Mouse (Mus musculus) T-helper 2 cell (primary cell): ENCODE results near the gene Krtap5-3.
"Not testable (repeated sequence)": the region's sequence is repeated elsewhere in the genome, so short reads cannot be mapped to it uniquely, and the experiment has no call there.

Source experiments
- in situ Hi-C: fragments of 300-600 bp; cut with MboI, MseI; formaldehyde crosslinking; loops from one replicate; pipeline ENCODE4 v1.15.1; 2025; ENCODE audit warnings: high pct_unique_total_duplicates

Krtap5-3 gene

GRCm38 (mm10) chr7:142201064-142201463, at the start of gene Krtap5-3:
TSS of gene Krtap5-3 (plus strand) at chr7:142201364.
- in situ Hi-C loops: no loop called here

- in situ Hi-C loops: no loop called here
Observed at GRCm38 (mm10) chr7:142152191-142152590, 49.0 kb upstream of the Krtap5-3 start.

- in situ Hi-C loops: no loop called here
Observed at GRCm38 (mm10) chr7:142155308-142155707, 45.9 kb upstream of the Krtap5-3 start.

- in situ Hi-C loops: not testable (repeated sequence)
Observed at GRCm38 (mm10) chr7:142157013-142157412, 44.2 kb upstream of the Krtap5-3 start, which contains the start of gene Gm29735. TSS of gene Gm29735 (minus strand) at chr7:142157113.

GRCm38 (mm10) chr7:142159366-142159765, 41.8 kb upstream of the Krtap5-3 start:
- in situ Hi-C loops: no loop called here

- in situ Hi-C loops: loop anchor here (10.0 kb wide), 1 partner anchor 291 kb away; no protein-coding TSS in a partner anchor
Observed at GRCm38 (mm10) chr7:142165639-142166038, 35.5 kb upstream of the Krtap5-3 start, which contains the start of gene Gm4553. TSS of gene Gm4553 (minus strand) at chr7:142165739.

- in situ Hi-C loops: loop anchor here (10.0 kb wide), 1 partner anchor 295 kb away; no protein-coding TSS in a partner anchor
Observed at GRCm38 (mm10) chr7:142169836-142170235, 31.3 kb upstream of the Krtap5-3 start.

- in situ Hi-C loops: not testable (repeated sequence)
Observed at GRCm38 (mm10) chr7:142175905-142176304, 25.3 kb upstream of the Krtap5-3 start, which contains the start of gene Krtap5-2. TSS of gene Krtap5-2 (minus strand) at chr7:142176005.

GRCm38 (mm10) chr7:142178685-142179084, 22.5 kb upstream of the Krtap5-3 start:
- in situ Hi-C loops: no loop called here

- in situ Hi-C loops: no loop called here
Observed at GRCm38 (mm10) chr7:142181021-142181420, 20.1 kb upstream of the Krtap5-3 start.

- in situ Hi-C loops: no loop called here
Observed at GRCm38 (mm10) chr7:142188156-142188555, 13.0 kb upstream of the Krtap5-3 start.

GRCm38 (mm10) chr7:142190289-142190688, 10.9 kb upstream of the Krtap5-3 start, which contains the start of gene Gm10153:
TSS of gene Gm10153 (minus strand) at chr7:142190389.
- in situ Hi-C loops: no loop called here

- in situ Hi-C loops: no loop called here
Observed at GRCm38 (mm10) chr7:142198748-142199147, 2.4 kb upstream of the Krtap5-3 start.

GRCm38 (mm10) chr7:142205488-142205887, 4.3 kb downstream of the Krtap5-3 start:
- in situ Hi-C loops: no loop called here

- in situ Hi-C loops: not testable (repeated sequence)
Observed at GRCm38 (mm10) chr7:142206891-142207290, 5.7 kb downstream of the Krtap5-3 start.

GRCm38 (mm10) chr7:142211559-142211958, 10.4 kb downstream of the Krtap5-3 start, which contains the start of gene Gm7579:
TSS of gene Gm7579 (plus strand) at chr7:142211859.
- in situ Hi-C loops: no loop called here

- in situ Hi-C loops: not testable (repeated sequence)
Observed at GRCm38 (mm10) chr7:142212136-142212535, 11.0 kb downstream of the Krtap5-3 start.

GRCm38 (mm10) chr7:142224518-142224917, 23.4 kb downstream of the Krtap5-3 start:
- in situ Hi-C loops: no loop called here

GRCm38 (mm10) chr7:142229871-142230270, 28.7 kb downstream of the Krtap5-3 start, which contains the start of gene Krtap5-5:
TSS of gene Krtap5-5 (minus strand) at chr7:142229971.
- in situ Hi-C loops: not testable (repeated sequence)

- in situ Hi-C loops: no loop called here
Observed at GRCm38 (mm10) chr7:142231540-142231939, 30.4 kb downstream of the Krtap5-3 start.

- in situ Hi-C loops: no loop called here
Observed at GRCm38 (mm10) chr7:142240978-142241377, 39.8 kb downstream of the Krtap5-3 start, which contains the start of gene Gm40460. TSS of gene Gm40460 (minus strand) at chr7:142241078.

- in situ Hi-C loops: no loop called here
Observed at GRCm38 (mm10) chr7:142249824-142250223, 48.7 kb downstream of the Krtap5-3 start.
